Mouse (Mus musculus) embryonic fibroblast, embryonic 13.5 days (primary cell): Measurements from ENCODE around the gene Pxylp1.

Experiments
- CTCF ChIP-seq: IDR thresholded peaks from 2 replicates; pipeline ENCODE4 v1.5.1; 2011; ENCODE audit warnings: mild to moderate bottlenecking, control low read depth, low read length, moderate library complexity, borderline replicate concordance; ENCODE audit not compliant: insufficient read depth
- POLR2A ChIP-seq: IDR thresholded peaks from 2 replicates; pipeline ENCODE4 v1.6.1; 2011; ENCODE audit warnings: low read depth, mild to moderate bottlenecking, control low read depth, low read length, moderate library complexity

DNA sequence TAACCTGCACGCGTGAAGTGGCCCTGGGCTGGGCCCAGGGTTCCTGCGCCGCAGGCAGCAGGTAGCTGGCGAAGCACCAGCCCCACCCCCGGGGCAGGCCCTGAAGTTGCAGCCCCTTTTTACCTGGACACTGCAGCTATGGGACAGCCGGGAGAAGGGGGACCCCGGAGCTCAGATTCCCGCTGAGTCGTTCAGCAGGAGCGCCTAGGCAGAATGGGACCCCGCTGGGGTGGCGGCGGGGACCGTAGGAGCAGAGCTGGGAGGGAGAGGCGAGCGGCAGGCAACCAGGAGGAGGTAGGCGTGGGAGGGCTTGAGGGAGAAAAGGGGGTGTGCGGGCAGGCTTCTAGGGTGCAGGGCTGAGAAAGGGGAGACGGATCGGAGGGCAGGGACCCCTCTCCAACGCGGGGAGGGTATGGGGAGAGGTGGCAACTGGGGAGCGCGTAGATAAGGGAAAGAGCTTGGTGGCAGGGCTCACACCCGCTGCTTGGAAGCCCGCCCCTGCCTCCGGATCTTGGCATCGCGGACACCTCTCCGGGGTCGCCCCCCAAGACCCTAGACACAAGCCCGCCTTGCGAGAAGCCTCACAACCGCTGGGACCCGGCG, 3.6 kb downstream of the Pxylp1 start:
- TF ChIP-seq POLR2A (no peak), CTCF (no peak)
